Mouse (Mus musculus) layer of hippocampus, adult 2 months (tissue): ENCODE data around the gene Nav2. TPM values are rescaled to one million over a fixed set of nuclear protein-coding genes. Genes with fewer than 3 reads are reported as not detected.

ENCODE experiments used
- DNase-seq, 2 experiments: peaks; one replicate each; pipeline ENCODE4 v3.0.0; 2022; ENCODE audit warnings: low spot score in 2 of 2
- H3K27ac ChIP-seq: fragments of 200-600 bp; 2 replicates; pipeline ENCODE4 v1.8.1; 2022
- H3K4me3 ChIP-seq: fragments of 200-600 bp; 2 replicates; pipeline ENCODE4 v1.8.1; 2022; ENCODE audit warnings: mild to moderate bottlenecking
- CTCF ChIP-seq: fragments of 200-600 bp; conservative IDR thresholded peaks from 2 replicates; pipeline ENCODE4 v1.8.1; 2022; ENCODE audit warnings: antibody characterized with exemption, mild to moderate bottlenecking, moderate library complexity
- total RNA-seq, 2 experiments: library from RNA; stranded (reverse); gene quantifications; 2 replicates each; pipeline ENCODE4 v1.2.3; 2021

The Nav2 gene
- total RNA-seq, 2 experiments from 2014 or later: 84.8 to 106 TPM

GRCm38 (mm10) chr7:49034253-49034652 lies 125.7 kb downstream of the Nav2 start:
- H3K27ac ChIP-seq: 0 out of 2 replicates have a peak overlapping the region, but pooled peaks have one; percentile 28
- peak in 1 of 2 experiments; percentile 31 for DNase-seq
- no peak overlapping the region for H3K4me3 ChIP-seq
- no peak for TF ChIP-seq CTCF

- no peak for TF ChIP-seq CTCF
- Histone ChIP-seq H3K4me3 (no peak overlapping the region), H3K27ac (no peak overlapping the region)
- DNase-seq: no peak
These were observed 131.6 kb downstream of the Nav2 start for GRCm38 (mm10) chr7:49040163-49040562.

DNA sequence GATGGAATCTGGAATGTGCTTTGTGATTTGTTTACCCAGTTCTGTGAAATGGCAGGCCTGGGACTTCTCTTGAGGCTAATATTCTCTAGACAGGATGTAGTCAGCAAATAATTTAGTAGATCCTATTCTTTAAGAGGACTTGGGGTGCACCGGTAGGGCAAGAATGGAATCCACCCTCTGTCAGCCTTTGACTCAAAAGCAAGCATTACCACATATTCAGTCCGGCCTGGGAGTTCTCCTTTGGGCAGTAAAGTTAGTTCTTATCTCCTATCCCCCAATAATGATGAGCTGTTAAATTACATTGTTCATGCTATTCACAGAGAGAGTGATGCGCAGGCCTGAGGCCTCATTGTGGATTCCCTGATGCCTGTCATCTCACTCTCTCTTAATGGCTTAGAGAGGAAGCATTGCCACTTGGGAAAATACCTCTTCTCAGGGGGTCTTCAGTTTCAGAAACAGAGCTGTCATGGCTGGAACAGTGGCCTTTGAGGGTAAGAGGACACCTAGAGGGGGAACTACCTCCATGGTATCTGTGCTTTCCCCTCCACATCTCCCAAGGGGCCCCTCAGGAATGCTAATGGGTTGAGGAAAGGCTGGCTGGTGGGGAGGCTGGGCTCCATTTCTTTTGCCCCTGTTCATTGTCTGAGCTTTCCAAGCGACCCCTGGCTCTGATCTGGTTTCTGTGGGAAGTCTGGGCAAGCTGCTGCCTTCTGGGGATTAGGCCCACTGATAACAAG lies 133.0 kb downstream of the Nav2 start:
- DNase-seq: no peak
- no peak overlapping the region for H3K4me3 ChIP-seq
- TF ChIP-seq CTCF: no peak
- H3K27ac ChIP-seq: no peak overlapping the region

DNA sequence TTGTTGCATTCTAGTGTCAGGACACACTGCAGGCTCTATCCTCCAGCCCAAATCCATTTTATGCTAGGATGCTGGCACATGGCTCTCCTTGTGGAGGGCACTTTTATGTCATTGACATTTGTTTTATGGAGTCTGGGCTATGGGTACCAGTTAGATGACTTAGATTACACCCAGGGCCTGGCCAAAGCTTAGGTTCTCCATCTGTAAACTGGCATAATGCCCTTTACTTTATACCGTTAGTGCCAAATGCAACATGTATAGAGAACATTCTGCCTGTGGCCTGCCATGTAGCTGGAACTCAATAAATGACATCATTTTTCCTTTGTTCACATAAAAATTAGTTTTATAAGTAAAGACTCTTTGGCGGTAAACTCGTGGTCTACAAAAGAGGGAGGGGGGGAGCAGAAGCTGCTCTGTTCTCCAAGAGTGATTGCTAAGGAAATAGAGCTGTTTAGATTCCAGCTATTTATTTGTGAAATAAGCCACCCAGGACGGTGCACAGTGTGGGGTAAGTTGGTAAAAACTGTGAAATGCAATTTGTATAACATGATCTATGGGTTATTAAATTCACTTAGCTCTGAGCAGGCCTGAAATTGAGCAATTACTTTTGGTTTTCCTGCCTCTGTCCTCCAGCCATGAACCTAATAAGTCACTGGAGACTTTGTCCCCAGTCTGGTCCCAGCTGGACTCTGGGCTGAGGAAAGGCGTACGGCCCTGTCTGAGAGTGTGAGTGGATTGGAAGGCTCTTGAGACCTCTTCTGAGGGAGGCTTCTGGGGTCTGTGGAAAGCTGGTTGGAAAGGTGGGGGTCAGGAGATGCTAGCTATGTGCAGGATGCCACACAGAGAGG lies 137.2 kb downstream of the Nav2 start:
- no peak for DNase-seq
- Histone ChIP-seq H3K27ac (no peak overlapping the region), H3K4me3 (no peak overlapping the region)
- no peak for TF ChIP-seq CTCF

- Histone ChIP-seq H3K4me3 (no peak overlapping the region), H3K27ac (no peak overlapping the region)
- DNase-seq: no peak
- no peak for TF ChIP-seq CTCF
These were observed 138.0 kb downstream of the Nav2 start for GRCm38 (mm10) chr7:49046347-49046989.

DNA sequence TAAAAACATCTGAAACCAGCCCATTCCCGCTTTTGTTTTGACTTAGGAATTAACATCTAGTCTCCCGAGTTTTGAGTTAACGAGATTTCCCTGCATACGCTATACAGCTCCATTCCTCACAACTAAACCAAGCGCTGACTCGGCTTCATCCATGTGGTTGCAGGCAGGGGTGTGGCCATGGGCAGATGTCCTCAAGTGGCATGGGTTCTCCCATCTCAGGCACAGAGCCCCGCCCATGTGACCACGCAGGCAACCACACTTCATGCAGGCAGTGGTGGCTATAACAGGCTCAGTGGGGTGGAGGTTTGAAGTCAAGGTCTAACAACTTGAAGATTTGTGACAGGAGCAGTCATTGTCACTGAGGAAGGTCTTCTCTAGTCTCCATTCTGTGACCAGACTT lies 138.8 kb downstream of the Nav2 start:
- H3K4me3 ChIP-seq: no peak overlapping the region
- H3K27ac ChIP-seq: no peak overlapping the region
- TF ChIP-seq CTCF: no peak
- no peak for DNase-seq

GRCm38 (mm10) chr7:49052871-49053618 lies 144.5 kb downstream of the Nav2 start:
- DNase-seq: no peak
- Histone ChIP-seq H3K4me3 (no peak overlapping the region), H3K27ac (no peak overlapping the region)
- no peak for TF ChIP-seq CTCF

- TF ChIP-seq CTCF: no peak
- no peak overlapping the region for H3K4me3 ChIP-seq
- DNase-seq: no peak
- no peak overlapping the region for H3K27ac ChIP-seq
These were observed 146.8 kb downstream of the Nav2 start for GRCm38 (mm10) chr7:49055273-49055672.

GRCm38 (mm10) chr7:49058304-49059012 lies 149.9 kb downstream of the Nav2 start:
- Histone ChIP-seq H3K27ac (no peak overlapping the region), H3K4me3 (no peak overlapping the region)
- TF ChIP-seq CTCF: no peak
- DNase-seq: peak in 1 of 2 experiments; percentile 15

GRCm38 (mm10) chr7:49064792-49065521 lies 156.4 kb downstream of the Nav2 start:
- H3K27ac ChIP-seq: peak overlapping the region; percentile 25; the same call in 1 of the 2 replicates
- DNase-seq: peak in 1 of 2 experiments; percentile 47
- TF ChIP-seq CTCF: no peak
- no peak overlapping the region for H3K4me3 ChIP-seq
